Mouse (Mus musculus) heart, embryonic 15.5 days (tissue): ENCODE measurements around the gene Tmem8b. TPM values are rescaled to one million over a fixed set of nuclear protein-coding genes. Genes with fewer than 3 reads are reported as not detected.
A peak's percentile ranks its signal among the peaks of the same experiment; 100 is the strongest.

Experiments
- ATAC-seq: fragments of 200-750 bp; cut with Nextera tagmentation; replicated peaks from 2 replicates; pipeline ENCODE4 v1.8.0; 2017; ENCODE audit warnings: low read depth, moderate TSS enrichment; ENCODE audit not compliant: insufficient number of reproducible peaks, insufficient read depth, low FRiP score
- H3K27ac ChIP-seq: fragments of 300-500 bp; sonication (generic); 2 replicates; pipeline ENCODE4 v1.5.1; 2015; ENCODE audit warnings: mild to moderate bottlenecking, inconsistent platforms
- H3K27me3 ChIP-seq: fragments of 300-500 bp; sonication (generic); 2 replicates; pipeline ENCODE4 v1.6.1; 2015; ENCODE audit warnings: inconsistent platforms
- H3K36me3 ChIP-seq: fragments of 300-500 bp; sonication (generic); 2 replicates; pipeline ENCODE4 v1.6.1; 2015; ENCODE audit warnings: mild to moderate bottlenecking, inconsistent platforms
- H3K4me1 ChIP-seq: fragments of 300-500 bp; sonication (generic); replicated peaks from 2 replicates; pipeline ENCODE4 v1.6.1; 2015; ENCODE audit warnings: inconsistent platforms
- H3K4me2 ChIP-seq: fragments of 300-500 bp; sonication (generic); 2 replicates; pipeline ENCODE4 v1.6.1; 2015; ENCODE audit warnings: inconsistent platforms, mild to moderate bottlenecking, moderate library complexity
- H3K4me3 ChIP-seq: fragments of 300-500 bp; sonication (generic); 2 replicates; pipeline ENCODE4 v1.5.1; 2015; ENCODE audit warnings: mild to moderate bottlenecking, inconsistent platforms
- H3K9ac ChIP-seq: fragments of 300-500 bp; sonication (generic); 2 replicates; pipeline ENCODE4 v1.6.1; 2015; ENCODE audit warnings: mild to moderate bottlenecking, inconsistent platforms
- H3K9me3 ChIP-seq: fragments of 300-500 bp; sonication (generic); replicated peaks from 2 replicates; pipeline ENCODE4 v1.6.1; 2016; ENCODE audit warnings: inconsistent platforms
- WGBS: fragments of 180-500 bp; shearing (Covaris S2); methylation state at CpG from one replicate; pipeline ENCODE4 v1.1.7; 2015; ENCODE audit warnings: mixed read lengths; 5-methylcytosine and 5-hydroxymethylcytosine counted together
- polyA plus RNA-seq: library from polyadenylated mRNA; unstranded; fragments of >200 nt; fragmentation: Nextera tagmentation; extraction: Ambion mirVana; gene quantifications from 2 replicates; pipeline ENCODE4 v1.2.1, GENCODE M21; 2015

Tmem8b gene
- polyA plus RNA-seq, 1 experiment from 2014 or later: 3.8 TPM

DNA sequence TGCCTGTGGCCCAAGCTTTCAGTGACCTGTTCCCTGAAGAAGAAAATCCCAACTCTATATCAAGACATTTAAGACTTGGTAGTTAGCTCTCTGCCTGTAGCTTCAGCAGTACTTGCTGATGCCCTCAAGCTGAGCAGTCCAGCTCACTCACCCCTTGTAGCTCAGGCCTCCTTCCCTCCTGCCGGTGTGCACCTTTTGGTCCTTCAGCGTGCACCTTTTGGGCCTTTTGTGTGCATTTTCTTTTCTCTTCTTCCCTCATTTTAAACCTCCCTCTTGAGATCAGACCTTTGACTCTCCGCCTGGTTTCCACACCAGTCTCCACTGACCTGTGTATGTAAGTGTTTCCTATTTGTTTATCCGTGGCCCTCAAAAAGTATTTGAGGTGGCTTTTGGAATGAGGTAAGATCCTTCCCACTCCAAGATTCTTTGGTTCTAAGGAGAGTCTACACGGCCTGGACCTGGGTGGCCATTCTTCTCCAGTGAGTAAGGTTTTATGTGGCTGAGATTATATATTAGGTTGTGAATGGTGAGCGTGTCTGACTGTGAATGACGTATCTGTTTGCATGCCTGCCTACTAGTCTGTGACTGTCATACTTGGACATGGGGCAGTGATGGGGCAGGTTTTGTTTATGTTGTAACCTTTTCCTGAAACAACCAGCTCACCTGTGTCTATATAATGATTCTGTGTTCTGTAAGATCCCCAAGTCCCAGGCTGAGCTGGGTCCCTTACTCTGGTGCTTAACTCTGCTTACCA, 34.0 kb upstream of the Tmem8b start:
- Histone ChIP-seq H3K4me3 (no peak overlapping the region), H3K36me3 (no peaks in the 10 kb centered on the region), H3K9me3 (no peaks in the 10 kb centered on the region), H3K4me1 (peaks cover 42% of the 10 kb centered on the region), H3K27me3 (peaks cover 7% of the 10 kb centered on the region; the same call in 1 of the 2 replicates), H3K27ac (no peak overlapping the region), H3K9ac (no peak overlapping the region), H3K4me2 (no peak overlapping the region)
- no peak for ATAC-seq
- WGBS: 86% methylated on average over 7 of the region's 7 CpGs

DNA sequence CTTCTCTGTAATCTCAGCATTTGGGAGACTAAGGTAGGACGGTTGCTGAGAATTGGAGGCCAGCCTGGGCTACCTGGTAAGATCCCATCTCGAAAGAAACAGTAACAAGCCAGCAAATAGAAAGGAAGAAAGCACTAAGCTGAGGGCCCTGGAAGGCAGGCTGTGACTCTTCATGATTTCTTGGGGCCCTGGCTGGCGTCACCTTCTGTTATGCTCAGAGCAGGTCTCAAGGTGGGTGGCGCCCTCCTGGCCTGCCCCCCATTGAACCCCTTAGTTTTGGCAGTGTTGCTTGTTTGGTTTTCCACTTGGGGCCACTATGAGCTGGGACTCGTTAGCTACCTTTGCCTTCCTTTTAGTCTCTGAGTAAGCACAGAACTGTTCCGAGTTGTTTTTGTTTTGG, 32.0 kb upstream of the Tmem8b start:
- Histone ChIP-seq H3K9ac (no peak overlapping the region), H3K36me3 (no peaks in the 10 kb centered on the region), H3K4me1 (peaks cover 28% of the 10 kb centered on the region), H3K27ac (no peak overlapping the region), H3K4me2 (no peak overlapping the region), H3K9me3 (no peaks in the 10 kb centered on the region), H3K27me3 (peaks cover 7% of the 10 kb centered on the region; the same call in 1 of the 2 replicates), H3K4me3 (no peak overlapping the region)
- WGBS: 81% methylated on average over 6 of the region's 6 CpGs
- ATAC-seq: no peak

DNA sequence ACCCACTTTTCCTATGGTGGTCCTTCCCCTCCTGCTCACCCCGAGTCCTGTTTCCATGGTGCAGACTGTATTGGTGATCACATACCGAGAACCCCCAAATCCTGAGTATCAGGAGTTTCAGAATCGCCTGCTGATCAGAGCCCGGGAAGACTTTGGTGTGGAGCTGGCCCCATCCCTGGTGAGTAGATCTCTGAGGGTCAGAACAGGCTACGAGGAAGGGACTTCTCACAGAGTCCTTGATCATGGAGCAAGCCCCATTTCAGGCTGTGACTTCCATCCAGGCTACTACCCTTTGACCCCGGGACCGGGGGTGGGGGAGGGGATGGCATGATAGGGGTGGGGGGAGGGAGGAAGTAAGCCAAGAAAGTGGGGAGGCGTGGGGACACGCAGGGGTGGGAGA, 28.7 kb upstream of the Tmem8b start:
- Histone ChIP-seq H3K36me3 (peaks cover 6% of the 10 kb centered on the region), H3K4me1 (peaks cover 3% of the 10 kb centered on the region), H3K27me3 (no peaks in the 10 kb centered on the region), H3K27ac (no peak overlapping the region), H3K4me2 (no peak overlapping the region), H3K9ac (no peak overlapping the region), H3K9me3 (no peaks in the 10 kb centered on the region), H3K4me3 (no peak overlapping the region)
- no peak for ATAC-seq
- 71% methylated on average over 9 of the region's 9 CpGs for WGBS

DNA sequence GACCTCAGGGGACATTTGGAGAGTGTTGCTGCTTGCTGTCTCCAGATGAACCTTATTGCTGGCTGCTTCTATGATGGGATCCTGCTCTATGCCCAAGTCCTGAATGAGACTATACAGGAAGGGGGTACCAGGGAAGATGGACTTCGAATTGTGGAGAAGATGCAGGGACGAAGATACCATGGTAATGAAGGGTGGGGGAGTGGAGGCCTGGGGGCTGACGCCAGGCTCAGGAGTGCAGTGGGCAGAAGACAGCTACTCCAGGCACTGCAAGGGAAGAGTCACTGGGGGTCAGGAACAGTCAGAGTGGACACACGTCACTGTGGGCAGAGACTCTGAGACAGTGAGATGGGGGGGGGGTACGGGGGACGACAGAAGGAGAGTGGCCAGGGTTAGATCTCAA, 28.3 kb upstream of the Tmem8b start:
- ATAC-seq: no peak
- H3K4me1 ChIP-seq: no peaks in the 10 kb centered on the region
- no peaks in the 10 kb centered on the region for H3K27me3 ChIP-seq
- H3K4me2 ChIP-seq: no peak overlapping the region
- no peaks in the 10 kb centered on the region for H3K9me3 ChIP-seq
- H3K36me3 ChIP-seq: peaks cover 6% of the 10 kb centered on the region
- 66% methylated on average over 6 of the region's 6 CpGs for WGBS
- H3K9ac ChIP-seq: no peak overlapping the region
- H3K27ac ChIP-seq: no peak overlapping the region
- H3K4me3 ChIP-seq: no peak overlapping the region

DNA sequence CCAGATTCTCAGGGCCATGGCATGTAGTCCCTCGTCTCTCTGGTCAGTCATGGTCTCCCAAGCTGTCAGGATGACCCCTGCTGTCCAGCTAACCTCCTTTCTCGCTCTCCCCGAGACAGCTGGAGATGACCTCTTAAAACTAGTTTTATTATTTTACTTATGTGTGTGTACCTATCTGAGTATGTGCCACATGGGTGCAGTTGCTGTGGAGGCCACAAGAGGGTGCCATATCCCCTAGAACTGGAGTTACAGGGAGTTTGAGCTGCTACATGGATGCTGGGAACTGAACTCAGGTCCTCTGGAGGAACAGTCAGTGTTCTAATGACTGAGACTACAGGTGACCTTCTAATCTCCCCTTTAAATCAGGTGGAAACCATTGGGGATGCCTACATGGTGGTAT, 19.0 kb upstream of the Tmem8b start:
- Histone ChIP-seq H3K4me2 (no peak overlapping the region), H3K27me3 (no peaks in the 10 kb centered on the region), H3K27ac (no peak overlapping the region), H3K4me3 (no peak overlapping the region), H3K9me3 (0 out of 2 replicates have a peak, but pooled peaks cover 5% of the 10 kb centered on the region), H3K4me1 (0 out of 2 replicates have a peak, but pooled peaks cover 3% of the 10 kb centered on the region), H3K9ac (no peak overlapping the region), H3K36me3 (peaks cover 24% of the 10 kb centered on the region)
- 86% methylated on average over 3 of the region's 3 CpGs for WGBS
- ATAC-seq: no peak

DNA sequence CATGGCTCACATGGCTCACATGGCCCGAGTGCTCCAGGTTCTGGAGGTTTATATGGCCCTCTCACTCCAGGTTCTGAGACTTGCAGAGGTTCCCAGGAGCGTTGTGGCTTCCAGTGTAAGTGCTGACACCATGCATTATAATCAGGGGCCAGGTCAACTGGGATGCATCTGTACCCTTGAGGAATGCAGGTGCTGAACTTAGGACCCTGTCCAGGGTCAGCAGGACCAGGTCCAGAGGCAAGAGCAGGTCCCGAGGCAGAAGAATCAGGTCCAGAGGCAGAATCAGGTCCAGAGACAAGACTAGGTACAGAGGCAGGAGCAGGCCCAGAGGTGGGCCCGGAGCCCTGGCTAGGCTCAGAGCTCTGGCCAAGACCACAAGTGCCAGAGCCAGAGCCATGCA, 16.0 kb upstream of the Tmem8b start:
- H3K9me3 ChIP-seq: 0 out of 2 replicates have a peak, but pooled peaks cover 5% of the 10 kb centered on the region
- WGBS: 80% methylated on average over 4 of the region's 4 CpGs
- peaks cover 17% of the 10 kb centered on the region for H3K36me3 ChIP-seq
- H3K4me1 ChIP-seq: peaks cover 14% of the 10 kb centered on the region
- H3K4me3 ChIP-seq: no peak overlapping the region
- no peak overlapping the region for H3K9ac ChIP-seq
- H3K4me2 ChIP-seq: no peak overlapping the region; the same call in 1 of the 2 replicates
- no peaks in the 10 kb centered on the region for H3K27me3 ChIP-seq
- no peak for ATAC-seq
- H3K27ac ChIP-seq: no peak overlapping the region

DNA sequence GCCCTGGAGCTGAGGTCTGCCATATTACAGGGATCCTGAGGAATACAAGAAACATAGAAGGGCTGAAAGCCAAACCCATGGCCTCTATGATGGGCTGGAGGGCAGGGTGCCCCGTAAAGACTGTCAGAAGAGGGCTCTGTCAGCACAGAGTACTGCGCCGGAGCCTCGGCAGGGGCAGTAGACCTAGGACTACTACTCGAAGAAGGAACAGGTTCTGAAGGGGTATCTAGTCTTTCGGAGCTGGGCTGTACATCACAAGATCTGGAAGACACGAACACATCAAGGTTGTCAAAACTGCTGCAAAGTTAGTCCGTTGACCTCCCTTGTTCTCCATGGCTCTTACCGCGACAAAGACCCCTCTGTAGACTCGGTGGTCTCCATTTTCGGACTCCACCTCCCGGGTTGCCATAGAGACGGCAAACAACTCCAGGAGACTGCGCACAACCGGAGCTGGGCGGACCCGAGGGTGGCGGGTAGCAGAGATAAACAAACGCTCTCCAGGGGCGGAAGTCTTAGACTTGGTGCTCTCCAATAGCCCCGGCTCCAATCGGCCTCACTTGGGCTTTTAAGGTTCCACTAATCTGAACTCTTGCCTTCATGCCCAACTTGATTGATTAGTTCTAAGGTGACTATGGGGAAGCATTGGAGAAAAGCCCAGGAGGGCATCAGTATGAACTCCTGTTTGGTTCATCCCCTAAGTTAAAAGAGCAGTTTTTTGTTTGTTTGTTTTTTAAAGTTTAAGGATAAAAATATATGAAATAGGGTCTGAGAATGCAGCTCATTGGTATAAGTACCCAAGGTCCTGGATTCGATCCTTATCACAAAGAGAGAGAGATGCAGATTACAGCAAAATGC, 15.4 kb upstream of the Tmem8b start, which contains the start of gene Spag8:
TSS of gene Spag8 (minus strand) at position 434 of the 855 bp plus-strand sequence.
- Histone ChIP-seq H3K4me1 (peaks cover 14% of the 10 kb centered on the region), H3K36me3 (peaks cover 17% of the 10 kb centered on the region), H3K27me3 (no peaks in the 10 kb centered on the region), H3K9me3 (0 out of 2 replicates have a peak, but pooled peaks cover 5% of the 10 kb centered on the region), H3K4me2 (peak within 1 kb of the TSS; percentile 51), H3K9ac (no peak within 1 kb of the TSS), H3K27ac (no peak within 1 kb of the TSS), H3K4me3 (peak within 1 kb of the TSS; percentile 32)
- ATAC-seq: no peak
- 19% methylated on average over 24 of the region's 24 CpGs for WGBS

DNA sequence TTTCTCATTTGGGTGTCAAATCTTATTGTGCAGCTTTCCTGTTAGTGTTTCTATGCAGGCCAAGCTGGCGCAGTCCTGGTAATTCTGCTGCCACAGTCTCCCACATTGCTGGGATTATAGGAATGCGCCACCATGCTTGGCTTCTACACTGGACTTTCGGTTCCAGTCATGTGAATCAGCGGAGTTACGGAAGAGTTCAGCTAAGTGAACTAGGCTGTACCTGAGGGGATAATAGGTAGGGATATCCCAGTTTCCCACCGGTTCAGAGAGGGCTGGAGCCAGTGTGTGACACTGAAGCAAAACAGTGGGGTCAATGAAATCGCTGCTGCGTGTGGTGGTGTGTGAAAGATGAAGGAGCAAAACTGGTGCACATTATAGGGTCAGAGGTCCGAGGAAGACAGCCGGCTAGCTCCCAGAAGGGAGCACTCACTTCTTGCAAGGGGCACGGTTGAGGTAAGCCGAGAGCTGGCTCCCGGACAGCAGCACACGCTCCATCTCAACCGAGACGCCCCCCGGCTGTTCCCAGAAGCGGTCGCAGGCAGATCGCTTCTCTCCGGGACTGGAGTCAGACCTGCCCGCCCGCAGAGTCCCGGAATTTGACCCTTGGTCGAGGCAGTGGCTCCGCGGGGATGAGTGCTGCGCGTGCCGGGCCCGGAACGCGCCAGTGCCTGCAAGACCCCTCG, 13.0 kb upstream of the Tmem8b start:
- Histone ChIP-seq H3K4me2 (peak overlapping the region; percentile 86), H3K4me3 (peak overlapping the region; percentile 84), H3K36me3 (peaks cover under 1% of the 10 kb centered on the region; the same call in 1 of the 2 replicates), H3K4me1 (peaks cover 14% of the 10 kb centered on the region), H3K27me3 (no peaks in the 10 kb centered on the region), H3K27ac (peak overlapping the region; percentile 95), H3K9me3 (no peaks in the 10 kb centered on the region), H3K9ac (peak overlapping the region; percentile 88)
- WGBS: 4% methylated on average over 34 of the region's 34 CpGs
- peak; percentile 18; the same call in 1 of the 2 replicates for ATAC-seq

DNA sequence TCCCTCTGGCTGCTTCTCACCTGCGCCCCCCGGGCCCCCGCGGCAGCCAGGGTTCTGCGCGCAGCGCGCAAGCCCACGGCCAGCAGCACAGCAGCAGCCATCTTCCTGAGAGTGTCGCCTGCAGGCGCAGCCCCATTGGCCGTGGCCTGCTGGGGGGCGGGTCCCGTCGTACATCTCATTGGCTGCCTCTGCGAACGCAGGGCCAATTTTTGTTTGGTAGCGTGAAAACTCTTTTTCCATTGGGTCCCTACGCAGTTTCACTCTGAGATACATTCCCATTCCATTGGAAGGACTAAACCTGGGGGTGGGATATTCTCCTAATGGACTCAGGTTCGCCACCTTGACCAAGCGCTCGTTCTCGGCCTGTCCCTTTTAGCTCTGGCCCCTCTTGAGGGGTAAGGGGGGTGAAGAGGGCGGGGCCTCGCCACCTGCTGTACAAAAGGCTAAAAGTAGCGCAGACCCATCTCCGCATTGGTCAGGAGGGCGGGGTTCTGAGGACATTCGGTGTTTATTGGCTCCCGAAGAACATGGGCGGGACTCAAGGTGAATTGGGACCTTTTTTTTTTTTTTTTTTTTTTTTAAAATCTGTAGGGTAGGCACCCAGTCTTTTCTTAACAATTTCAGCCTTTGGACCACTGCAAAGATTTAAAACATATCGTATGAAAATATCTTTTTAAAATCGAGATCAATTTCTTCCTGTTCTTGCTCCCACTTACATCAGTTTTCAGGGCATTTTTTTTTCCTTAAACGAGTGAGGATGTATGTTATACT, 12.2 kb upstream of the Tmem8b start, which contains the start of gene Hint2:
TSS of gene Hint2 (minus strand) at position 128 of the 771 bp plus-strand sequence.
- Histone ChIP-seq H3K36me3 (no peaks in the 10 kb centered on the region), H3K4me2 (peak within 1 kb of the TSS; percentile 86), H3K4me3 (peak within 1 kb of the TSS; percentile 84), H3K27ac (peak within 1 kb of the TSS; percentile 95), H3K9me3 (no peaks in the 10 kb centered on the region), H3K9ac (peak within 1 kb of the TSS; percentile 88), H3K4me1 (peaks cover 17% of the 10 kb centered on the region), H3K27me3 (peaks cover 5% of the 10 kb centered on the region; the same call in 1 of the 2 replicates)
- 1% methylated on average over 34 of the region's 34 CpGs for WGBS
- ATAC-seq: peak; percentile 95

DNA sequence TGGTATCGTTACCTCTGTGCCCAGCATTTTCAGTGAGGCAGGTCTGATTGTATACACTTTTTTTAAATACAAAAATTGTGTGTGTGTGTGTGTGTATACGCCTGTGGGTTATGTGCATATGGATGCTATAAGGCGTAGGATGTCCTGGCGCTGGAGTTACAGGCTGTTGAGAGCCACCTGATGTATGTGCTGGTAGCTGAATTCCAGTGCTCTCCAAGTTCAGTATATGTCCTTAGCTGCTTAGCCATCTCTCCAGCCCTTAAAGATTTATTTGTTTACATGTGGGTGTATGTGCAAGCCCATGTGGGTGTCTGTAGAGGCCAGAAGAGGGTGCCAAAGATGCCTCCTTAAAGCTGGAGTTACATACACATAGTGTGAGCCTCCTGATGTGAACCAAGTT, 11.6 kb upstream of the Tmem8b start:
- Histone ChIP-seq H3K4me1 (peaks cover 17% of the 10 kb centered on the region), H3K4me2 (peak overlapping the region; percentile 86), H3K9me3 (no peaks in the 10 kb centered on the region), H3K9ac (no peak overlapping the region), H3K36me3 (no peaks in the 10 kb centered on the region), H3K27me3 (peaks cover 10% of the 10 kb centered on the region), H3K27ac (peak overlapping the region; percentile 95), H3K4me3 (peak overlapping the region; percentile 84)
- WGBS: 64% methylated on average over 4 of the region's 4 CpGs
- ATAC-seq: no peak
